Mouse (Mus musculus): ENCODE results near the gene Grk6. TPM values are rescaled to one million over a fixed set of nuclear protein-coding genes. Genes with fewer than 3 reads are reported as not detected.
A peak's percentile ranks its signal among the peaks of the same experiment; 100 is the strongest.

Gene Grk6
- polyA plus RNA-seq, 1 experiment from 2014 or later: 38.5 TPM

- Histone ChIP-seq H3K9me3 (no peaks in the 10 kb centered on the region), H3K4me1 (replicated peaks) (peaks cover 19% of the 10 kb centered on the region), H3K27ac (replicated peaks) (no peak overlapping the region), H3K9ac (no peak overlapping the region), H3K27me3 (no peaks in the 10 kb centered on the region), H3K36me3 (peaks cover 68% of the 10 kb centered on the region), H3K4me3 (no peak overlapping the region), H3K4me2 (no peak overlapping the region)
- 86% methylated on average over 10 of the region's 10 CpGs for WGBS
- no peak for ATAC-seq (ENCODE audit: low read depth)
Observed at GRCm38 (mm10) chr13:55500575-55500974, 55.7 kb downstream of the Grk6 start.

- Histone ChIP-seq H3K27ac (replicated peaks) (no peak overlapping the region), H3K9ac (no peak overlapping the region), H3K27me3 (no peaks in the 10 kb centered on the region), H3K4me3 (no peak overlapping the region), H3K4me1 (replicated peaks) (peaks cover 7% of the 10 kb centered on the region; the same call in 1 of the 2 replicates), H3K4me2 (no peak overlapping the region), H3K36me3 (peaks cover 86% of the 10 kb centered on the region), H3K9me3 (no peaks in the 10 kb centered on the region)
- no peak for ATAC-seq (ENCODE audit: low read depth)
- 86% methylated on average over 8 of the region's 8 CpGs for WGBS
Observed at GRCm38 (mm10) chr13:55502405-55502804, 57.5 kb downstream of the Grk6 start.

GRCm38 (mm10) chr13:55504390-55504789, 59.5 kb downstream of the Grk6 start:
- H3K9ac ChIP-seq: no peak overlapping the region
- no peaks in the 10 kb centered on the region for H3K4me1 ChIP-seq (replicated peaks)
- no peak overlapping the region for H3K4me2 ChIP-seq
- H3K27me3 ChIP-seq: no peaks in the 10 kb centered on the region
- H3K27ac ChIP-seq (replicated peaks): no peak overlapping the region
- 83% methylated on average over 5 of the region's 5 CpGs for WGBS
- H3K4me3 ChIP-seq: no peak overlapping the region
- H3K36me3 ChIP-seq: peaks cover 92% of the 10 kb centered on the region
- ATAC-seq (ENCODE audit: low read depth): no peak
- no peaks in the 10 kb centered on the region for H3K9me3 ChIP-seq

- WGBS: 93% methylated on average over 9 of the region's 9 CpGs
- ATAC-seq (ENCODE audit: low read depth): no peak
- Histone ChIP-seq H3K9ac (no peak overlapping the region), H3K9me3 (no peaks in the 10 kb centered on the region), H3K36me3 (peaks cover 94% of the 10 kb centered on the region), H3K27ac (replicated peaks) (no peak overlapping the region), H3K4me3 (no peak overlapping the region), H3K4me2 (no peak overlapping the region), H3K4me1 (replicated peaks) (peaks cover 11% of the 10 kb centered on the region), H3K27me3 (no peaks in the 10 kb centered on the region)
Observed at GRCm38 (mm10) chr13:55505810-55506209, 60.9 kb downstream of the Grk6 start.

GRCm38 (mm10) chr13:55506697-55507096, 61.8 kb downstream of the Grk6 start:
- 91% methylated on average over 10 of the region's 10 CpGs for WGBS
- Histone ChIP-seq H3K36me3 (peaks cover 89% of the 10 kb centered on the region), H3K4me1 (replicated peaks) (peaks cover 20% of the 10 kb centered on the region), H3K27me3 (no peaks in the 10 kb centered on the region), H3K4me3 (no peak overlapping the region), H3K4me2 (no peak overlapping the region), H3K9ac (no peak overlapping the region), H3K27ac (replicated peaks) (no peak overlapping the region), H3K9me3 (no peaks in the 10 kb centered on the region)
- ATAC-seq (ENCODE audit: low read depth): no peak

GRCm38 (mm10) chr13:55507877-55508276, 63.0 kb downstream of the Grk6 start:
- Histone ChIP-seq H3K4me3 (no peak overlapping the region), H3K27ac (replicated peaks) (no peak overlapping the region), H3K9ac (0 out of 2 replicates have a peak overlapping the region, but pooled peaks have one; percentile 26), H3K4me1 (replicated peaks) (peaks cover 29% of the 10 kb centered on the region), H3K9me3 (no peaks in the 10 kb centered on the region), H3K27me3 (no peaks in the 10 kb centered on the region), H3K4me2 (no peak overlapping the region), H3K36me3 (peaks cover 77% of the 10 kb centered on the region)
- WGBS: 65% methylated on average over 11 of the region's 11 CpGs
- ATAC-seq (ENCODE audit: low read depth): no peak

GRCm38 (mm10) chr13:55508531-55508930, 63.7 kb downstream of the Grk6 start:
- Histone ChIP-seq H3K4me1 (replicated peaks) (peaks cover 29% of the 10 kb centered on the region), H3K27ac (replicated peaks) (no peak overlapping the region), H3K9me3 (no peaks in the 10 kb centered on the region), H3K4me3 (no peak overlapping the region), H3K4me2 (no peak overlapping the region), H3K36me3 (peaks cover 70% of the 10 kb centered on the region), H3K27me3 (no peaks in the 10 kb centered on the region), H3K9ac (no peak overlapping the region)
- WGBS: 86% methylated on average over 10 of the region's 10 CpGs
- ATAC-seq (ENCODE audit: low read depth): no peak

GRCm38 (mm10) chr13:55510332-55510667, 65.4 kb downstream of the Grk6 start:
- Histone ChIP-seq H3K4me3 (0 out of 2 replicates have a peak overlapping the region, but pooled peaks have one; percentile 72), H3K9ac (0 out of 2 replicates have a peak overlapping the region, but pooled peaks have one; percentile 36), H3K4me2 (peak overlapping the region; percentile 96), H3K27ac (replicated peaks) (peak overlapping the region; percentile 83), H3K27me3 (peaks cover 7% of the 10 kb centered on the region; the same call in 1 of the 2 replicates), H3K9me3 (no peaks in the 10 kb centered on the region), H3K36me3 (peaks cover 53% of the 10 kb centered on the region), H3K4me1 (replicated peaks) (peaks cover 29% of the 10 kb centered on the region)
- no peak for ATAC-seq (ENCODE audit: low read depth)
- WGBS: 24% methylated on average over 3 of the region's 3 CpGs

Small RNA genes lying within 50 kb of the gene (microRNA-seq; reads per million reads assigned to microRNA genes)
- gene Mir6943 (not detected), gene Mir6944 (54.8 reads per million, percentile 48 among the genes with 10 or more reads in this experiment), gene Mir6945 (1.6 reads per million, percentile 3 among the genes with 10 or more reads in this experiment)

Other genes with a start within 250 kb of the Grk6 start
- 58.1 and 62.2 TPM in 2 replicates for gene Nsd1, start 235.3 kb upstream of the Grk6 start, polyA plus RNA-seq (2015; fragmentation: Nextera tagmentation; extraction: Ambion mirVana)
- 288 and 299 TPM in 2 replicates for gene Prelid1, start 124.6 kb upstream of the Grk6 start, polyA plus RNA-seq (2015; fragmentation: Nextera tagmentation; extraction: Ambion mirVana)
- 89.1 and 97.9 TPM in 2 replicates for gene Rab24, start 123.1 kb upstream of the Grk6 start, polyA plus RNA-seq (2015; fragmentation: Nextera tagmentation; extraction: Ambion mirVana)
- 9.7 and 11.2 TPM in 2 replicates for gene Mxd3, start 115.2 kb upstream of the Grk6 start, polyA plus RNA-seq (2015; fragmentation: Nextera tagmentation; extraction: Ambion mirVana)
- 56.6 and 59.4 TPM in 2 replicates for gene Lman2, start 82.3 kb upstream of the Grk6 start, polyA plus RNA-seq (2015; fragmentation: Nextera tagmentation; extraction: Ambion mirVana)
- gene Rgs14, start 75.3 kb upstream of the Grk6 start, polyA plus RNA-seq (2015; fragmentation: Nextera tagmentation; extraction: Ambion mirVana): 0.13 and 0.87 TPM in 2 replicates
- not detected in 2 replicates for gene Slc34a1, start 46.9 kb upstream of the Grk6 start, polyA plus RNA-seq (2015; fragmentation: Nextera tagmentation; extraction: Ambion mirVana)
- gene Pfn3, start 29.8 kb upstream of the Grk6 start, polyA plus RNA-seq (2015; fragmentation: Nextera tagmentation; extraction: Ambion mirVana): 0.83 TPM in 1 of 2 replicates, not detected in the other
- 0.25 TPM in 1 of 2 replicates, not detected in the other for gene F12, start 18.3 kb upstream of the Grk6 start, polyA plus RNA-seq (2015; fragmentation: Nextera tagmentation; extraction: Ambion mirVana)
- gene Prr7, start 19.2 kb downstream of the Grk6 start, polyA plus RNA-seq (2015; fragmentation: Nextera tagmentation; extraction: Ambion mirVana): 2.5 and 3.1 TPM in 2 replicates
- 574 and 615 TPM in 2 replicates for gene Dbn1, start 43.0 kb downstream of the Grk6 start, polyA plus RNA-seq (2015; fragmentation: Nextera tagmentation; extraction: Ambion mirVana)
- 155 and 167 TPM in 2 replicates for gene Pdlim7, start 68.6 kb downstream of the Grk6 start, polyA plus RNA-seq (2015; fragmentation: Nextera tagmentation; extraction: Ambion mirVana)
- 4.2 and 4.6 TPM in 2 replicates for gene Dok3, start 84.2 kb downstream of the Grk6 start, polyA plus RNA-seq (2015; fragmentation: Nextera tagmentation; extraction: Ambion mirVana)
- 51.6 and 54.4 TPM in 2 replicates for gene Ddx41, start 91.6 kb downstream of the Grk6 start, polyA plus RNA-seq (2015; fragmentation: Nextera tagmentation; extraction: Ambion mirVana)
- gene Fam193b, start 126.0 kb downstream of the Grk6 start, polyA plus RNA-seq (2015; fragmentation: Nextera tagmentation; extraction: Ambion mirVana): 49.9 and 55.4 TPM in 2 replicates
- gene Tmed9, start 128.7 kb downstream of the Grk6 start, polyA plus RNA-seq (2015; fragmentation: Nextera tagmentation; extraction: Ambion mirVana): 99.2 and 106 TPM in 2 replicates
- gene B4galt7, start 154.8 kb downstream of the Grk6 start, polyA plus RNA-seq (2015; fragmentation: Nextera tagmentation; extraction: Ambion mirVana): 44.3 and 48.1 TPM in 2 replicates
- 111 TPM in 2 replicates for gene Caml, start 177.9 kb downstream of the Grk6 start, polyA plus RNA-seq (2015; fragmentation: Nextera tagmentation; extraction: Ambion mirVana)
- gene Ddx46, start 190.0 kb downstream of the Grk6 start, polyA plus RNA-seq (2015; fragmentation: Nextera tagmentation; extraction: Ambion mirVana): 27.5 and 27.8 TPM in 2 replicates
- 69.7 and 73.4 TPM in 2 replicates for gene B230219D22Rik, start 248.1 kb downstream of the Grk6 start, polyA plus RNA-seq (2015; fragmentation: Nextera tagmentation; extraction: Ambion mirVana)

Data from neural tube, embryonic 13.5 days (tissue).